Comparison of ENCODE assay signal across 33 mouse cellular contexts in the genomic region with DNA sequence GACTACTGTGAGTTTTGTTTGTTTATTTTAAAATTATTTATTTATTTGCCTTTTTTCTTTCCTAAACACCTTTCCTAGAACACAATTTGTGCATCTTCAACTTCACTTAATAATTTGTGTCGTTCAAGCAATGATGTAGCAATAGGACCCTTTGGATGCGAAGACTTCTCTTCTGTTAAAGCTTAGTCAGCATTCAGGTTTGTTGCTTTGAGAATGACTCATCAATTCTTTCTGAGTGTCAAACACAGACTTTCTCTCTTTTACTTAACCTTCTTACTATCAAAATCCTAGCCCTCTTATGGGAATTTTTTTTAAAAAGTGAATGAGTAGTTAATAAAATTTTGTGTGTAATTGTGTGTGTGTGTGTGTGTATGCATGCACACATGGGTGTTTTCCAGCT.
"Had no signal": no experiment of that assay in that cellular context is flagged by ENCODE, and none has a peak within 500 bp of the region (broad histone marks: within the 10 kb centered on the region; RNA-seq: fewer than 3 reads in every experiment).

No protein-coding gene starts in this region.

- H3K9ac ChIP-seq: heart, embryonic 12.5 days; heart, embryonic 13.5 days; heart, embryonic 15.5 days; hindbrain, embryonic 12.5 days; hindbrain, embryonic 13.5 days; hindbrain, embryonic 14.5 days; hindbrain, embryonic 15.5 days; intestine, embryonic 15.5 days; kidney, embryonic 15.5 days had no signal

- H3K4me3 ChIP-seq: heart, embryonic 12.5 days; heart, embryonic 13.5 days; heart, embryonic 15.5 days; hindbrain, embryonic 10.5 days; hindbrain, embryonic 12.5 days; hindbrain, embryonic 13.5 days; hindbrain, embryonic 15.5 days; intestine, embryonic 15.5 days; kidney, embryonic 15.5 days; layer of hippocampus, adult 2 months; left cerebral cortex, adult 2 months had no signal

- H3K27me3 ChIP-seq: heart, embryonic 12.5 days; heart, embryonic 13.5 days; heart, embryonic 15.5 days; hindbrain, embryonic 12.5 days; hindbrain, embryonic 13.5 days; hindbrain, embryonic 15.5 days; intestine, embryonic 15.5 days; kidney, embryonic 15.5 days had no signal

- H3K9me3 ChIP-seq: heart, embryonic 12.5 days; heart, embryonic 13.5 days; heart, embryonic 15.5 days; hindbrain, embryonic 10.5 days; hindbrain, embryonic 12.5 days; hindbrain, embryonic 13.5 days; hindbrain, embryonic 15.5 days; intestine, embryonic 15.5 days; kidney, embryonic 15.5 days had no signal

- H3K27ac ChIP-seq: heart, embryonic 13.5 days; heart, embryonic 15.5 days; hindbrain, embryonic 10.5 days; hindbrain, embryonic 12.5 days; hindbrain, embryonic 13.5 days; hindbrain, embryonic 14.5 days; hindbrain, embryonic 15.5 days; hindbrain, postnatal 0 days; intestine, embryonic 15.5 days; kidney, embryonic 15.5 days; kidney, postnatal 0 days; layer of hippocampus, adult 2 months; left cerebral cortex, adult 2 months had no signal

- H3K4me2 ChIP-seq: heart, embryonic 12.5 days; heart, embryonic 13.5 days; heart, embryonic 15.5 days; hindbrain, embryonic 12.5 days; hindbrain, embryonic 13.5 days; hindbrain, embryonic 14.5 days; hindbrain, embryonic 15.5 days; intestine, embryonic 15.5 days; kidney, embryonic 15.5 days had no signal

- H3K36me3 ChIP-seq: heart, embryonic 12.5 days; heart, embryonic 13.5 days; heart, embryonic 15.5 days; hindbrain, embryonic 10.5 days; hindbrain, embryonic 12.5 days; hindbrain, embryonic 13.5 days; hindbrain, embryonic 15.5 days; intestine, embryonic 15.5 days; kidney, embryonic 15.5 days had no signal

- ATAC-seq: hindbrain, embryonic 16.5 days; hindbrain, postnatal 0 days; inflammation-experienced regulatory T-cells, adult 6 months; intestine, embryonic 15.5 days; intestine, embryonic 16.5 days; intestine, postnatal 0 days had no signal

- H3K4me1 ChIP-seq: heart, embryonic 12.5 days; heart, embryonic 13.5 days; heart, embryonic 15.5 days; hindbrain, embryonic 10.5 days; hindbrain, embryonic 12.5 days; hindbrain, embryonic 13.5 days; hindbrain, embryonic 15.5 days; intestine, embryonic 15.5 days had no signal

- DNase-seq: heart, postnatal 10 days; heart, postnatal 14 days; heart, postnatal 36 days; heart, postnatal 4 days; kidney, adult 11 months; kidney, adult 18-20 months; kidney, adult 8-10 months; kidney, adult 9 months; kidney, postnatal 10 days; kidney, postnatal 14 days; kidney, postnatal 25 days; kidney, postnatal 36 days; kidney, postnatal 4 days; layer of hippocampus, adult 9-11 months; layer of hippocampus, postnatal 36 days had no signal
